Mouse (Mus musculus) ovary, adult 2 months (tissue): Measurements from ENCODE around the gene Mpc2. TPM values are rescaled to one million over a fixed set of nuclear protein-coding genes. Genes with fewer than 3 reads are reported as not detected.

Experiments used
- polyA plus RNA-seq: library from polyadenylated mRNA; depleted of rRNA; stranded (reverse); fragments of >200 nt; gene quantifications from 2 replicates; pipeline ENCODE4 v1.2.3, GENCODE M21; 2012; rRNA removed

Gene Mpc2
- 67.7 and 71.8 TPM in 2 replicates for polyA plus RNA-seq

GRCm38 (mm10) chr1:165460360-165460800, at the start of gene Mpc2, which contains the start of gene Dcaf6:
Gene Mpc2 (plus strand): TSS chr1:165460637.
Gene Dcaf6 (minus strand): TSS chr1:165460475.

GRCm38 (mm10) chr1:165484688-165485233, 24.3 kb downstream of the Mpc2 start, which contains the start of gene Adcy10:
Gene Adcy10 (plus strand): TSS chr1:165485183.

Other genes starting within 250 kb of the Mpc2 start
- 26.9 and 51.1 TPM in 2 replicates for gene Tiprl, start 223.6 kb upstream of the Mpc2 start, polyA plus RNA-seq
- 9.1 and 11.5 TPM in 2 replicates for gene Gpr161, start 164.8 kb upstream of the Mpc2 start, polyA plus RNA-seq
- 16.9 and 22.6 TPM in 2 replicates for gene Dcaf6, start 162 bp upstream of the Mpc2 start, polyA plus RNA-seq
- not detected in 2 replicates for gene Adcy10, start 24.5 kb downstream of the Mpc2 start, polyA plus RNA-seq
- gene Mpzl1, start 173.9 kb downstream of the Mpc2 start, polyA plus RNA-seq, result 81.2 and 88.5 TPM in 2 replicates
- 11.8 and 15.7 TPM in 2 replicates for gene Rcsd1, start 249.1 kb downstream of the Mpc2 start, polyA plus RNA-seq